17 mouse cellular contexts compared by ENCODE assay signal in genomic region chr1:74197726-74198470, GRCm38 (mm10). TPM values are rescaled to one million over a fixed set of nuclear protein-coding genes. Genes with fewer than 3 reads are reported as not detected.
DNase-seq lines count a peak whose midpoint lies in the region; ATAC-seq lines count a peak whose summit lies in the region.
"Had no signal": no experiment of that assay in that cellular context is flagged by ENCODE, and none has a peak within 500 bp of the region (broad histone marks: within the 10 kb centered on the region; RNA-seq: fewer than 3 reads in every experiment).

No protein-coding gene starts in this region.

- H3K27me3 ChIP-seq in liver, embryonic 15.5 days: no peaks in the 10 kb centered on the region
- H3K27me3 ChIP-seq in liver, embryonic 11.5 days (replicated peaks; ENCODE audit: control insufficient read depth, insufficient read depth, low read length): no peaks in the 10 kb centered on the region
- H3K27me3 ChIP-seq: embryonic facial prominence, embryonic 13.5 days; forebrain, embryonic 13.5 days; limb, embryonic 12.5 days; midbrain, embryonic 15.5 days had no signal

- ATAC-seq in liver, embryonic 15.5 days (ENCODE audit: insufficient read depth): no peak
- no peak for ATAC-seq in liver, embryonic 11.5 days (replicated peaks; ENCODE audit: low FRiP score)
- peak; percentile 40; the same call in 1 of the 2 replicates for ATAC-seq in granulocyte monocyte progenitor cell, adult 5-6 weeks (replicated peaks; ENCODE audit: poor library complexity, severe bottlenecking)
- no peak for ATAC-seq in erythroblast, adult 5-6 weeks (replicated peaks; ENCODE audit: low FRiP score, poor library complexity, severe bottlenecking)
- ATAC-seq: forebrain, embryonic 13.5 days; midbrain, embryonic 15.5 days had no signal

- H3K9ac ChIP-seq in liver, embryonic 15.5 days: no peak overlapping the region
- no peak overlapping the region for H3K9ac ChIP-seq in liver, embryonic 11.5 days (ENCODE audit: low read depth, low read length)
- H3K9ac ChIP-seq: embryonic facial prominence, embryonic 13.5 days; forebrain, embryonic 13.5 days; limb, embryonic 12.5 days; midbrain, embryonic 15.5 days had no signal

- no peaks in the 10 kb centered on the region for H3K9me3 ChIP-seq in liver, embryonic 15.5 days (replicated peaks)
- H3K9me3 ChIP-seq in liver, embryonic 11.5 days (ENCODE audit: control insufficient read depth, low read length): no peaks in the 10 kb centered on the region
- H3K9me3 ChIP-seq: embryonic facial prominence, embryonic 13.5 days; forebrain, embryonic 13.5 days; limb, embryonic 12.5 days; midbrain, embryonic 15.5 days had no signal

- 0 out of 2 replicates have a peak overlapping the region, but pooled peaks have one; percentile 6 for H3K27ac ChIP-seq in liver, embryonic 15.5 days (replicated peaks)
- no peak overlapping the region; the same call in 1 of the 2 replicates for H3K27ac ChIP-seq in liver, embryonic 11.5 days (ENCODE audit: low read depth, low read length)
- H3K27ac ChIP-seq: embryonic facial prominence, embryonic 13.5 days; forebrain, embryonic 13.5 days; limb, embryonic 12.5 days; midbrain, embryonic 15.5 days had no signal

- H3K4me2 ChIP-seq in liver, embryonic 15.5 days: no peak overlapping the region
- H3K4me2 ChIP-seq in liver, embryonic 11.5 days: no peak overlapping the region
- H3K4me2 ChIP-seq: embryonic facial prominence, embryonic 13.5 days; forebrain, embryonic 13.5 days; limb, embryonic 12.5 days; midbrain, embryonic 15.5 days had no signal

- H3K36me3 ChIP-seq in liver, embryonic 15.5 days (replicated peaks): no peaks in the 10 kb centered on the region
- no peaks in the 10 kb centered on the region for H3K36me3 ChIP-seq in liver, embryonic 11.5 days (ENCODE audit: control insufficient read depth, insufficient read depth, low read length)
- H3K36me3 ChIP-seq: embryonic facial prominence, embryonic 13.5 days; limb, embryonic 12.5 days; midbrain, embryonic 15.5 days had no signal

- DNase-seq in liver, embryonic 11.5 days (ENCODE audit: low spot score): no peak
- peak; percentile 46 to 72 for DNase-seq in left cerebral cortex, adult 18-20 months (ENCODE audit: low spot score in 2 of 2)
- peak; percentile 55 for DNase-seq in telencephalon, adult 2 months (ENCODE audit: low read depth, low spot score)
- no peak for DNase-seq in cerebellum, adult 11-12 months
- DNase-seq: cerebellum, postnatal 10 days; heart, postnatal 36 days had no signal

- 0 out of 2 replicates have a peak, but pooled peaks cover 5% of the 10 kb centered on the region for H3K4me1 ChIP-seq in liver, embryonic 15.5 days (replicated peaks)
- peaks cover 7% of the 10 kb centered on the region; the same call in 1 of the 2 replicates for H3K4me1 ChIP-seq in liver, embryonic 11.5 days (replicated peaks; ENCODE audit: control insufficient read depth, insufficient read depth, low read length)
- H3K4me1 ChIP-seq: forebrain, embryonic 13.5 days; limb, embryonic 12.5 days; midbrain, embryonic 15.5 days had no signal

- H3K4me3 ChIP-seq in liver, embryonic 15.5 days (replicated peaks): no peak overlapping the region
- no peak overlapping the region for H3K4me3 ChIP-seq in liver, embryonic 11.5 days (ENCODE audit: low read depth, low read length)
- H3K4me3 ChIP-seq: embryonic facial prominence, embryonic 13.5 days; forebrain, embryonic 13.5 days; limb, embryonic 12.5 days; midbrain, embryonic 15.5 days had no signal

- 60% methylated on average over 12 of the region's 12 CpGs for WGBS in liver, embryonic 15.5 days (ENCODE audit: insufficient replicate concordance)
- 76% methylated on average over 12 of the region's 12 CpGs for WGBS in liver, embryonic 11.5 days

RNA-seq across cellular contexts. Expression of gene Cxcr1, which starts 3.5 kb away (rescaled TPM):
- polyA plus RNA-seq in liver, embryonic 15.5 days (2015; fragmentation: Nextera tagmentation; extraction: Ambion mirVana): not detected in 2 replicates
- polyA plus RNA-seq in liver, embryonic 11.5 days (2014; fragmentation: Nextera tagmentation; extraction: Ambion mirVana): not detected in 2 replicates
- total RNA-seq in granulocyte monocyte progenitor cell, adult 5-6 weeks (2014; fragmentation: Nextera tagmentation): not detected in 2 replicates
- not detected in 2 replicates for total RNA-seq in granulocyte monocyte progenitor cell, adult 5-6 weeks (2017)
- not detected for total RNA-seq in left cerebral cortex, adult 18-20 months (2021)
- total RNA-seq in erythroblast, adult 5-6 weeks (2015; ENCODE audit: low replicate concordance): not detected in 2 replicates
- not detected in 2 replicates for total RNA-seq in erythroblast, adult 5-6 weeks (2017; ENCODE audit: low replicate concordance)
- total RNA-seq: heart, postnatal 36 days had no signal
- polyA plus RNA-seq: embryonic facial prominence, embryonic 13.5 days; forebrain, embryonic 13.5 days; gonadal fat pad, adult 2 months; intestine, postnatal 0 days; limb, embryonic 12.5 days; midbrain, embryonic 15.5 days; neural tube, embryonic 14.5 days; testis, adult 2 months had no signal

RNA-seq across cellular contexts. Expression of gene Arpc2, which starts 38.0 kb away (rescaled TPM):
- polyA plus RNA-seq in liver, embryonic 15.5 days (2015; fragmentation: Nextera tagmentation; extraction: Ambion mirVana): 176 and 191 TPM in 2 replicates
- 375 and 384 TPM in 2 replicates for polyA plus RNA-seq in liver, embryonic 11.5 days (2014; fragmentation: Nextera tagmentation; extraction: Ambion mirVana)
- total RNA-seq in granulocyte monocyte progenitor cell, adult 5-6 weeks (2014; fragmentation: Nextera tagmentation): 573 and 588 TPM in 2 replicates
- 434 and 584 TPM in 2 replicates for total RNA-seq in granulocyte monocyte progenitor cell, adult 5-6 weeks (2017)
- 100 to 1,000 TPM; 244 to 263 TPM for total RNA-seq in left cerebral cortex, adult 18-20 months (2021)
- total RNA-seq in erythroblast, adult 5-6 weeks (2015; ENCODE audit: low replicate concordance): 283 and 297 TPM in 2 replicates
- 147 and 152 TPM in 2 replicates for total RNA-seq in erythroblast, adult 5-6 weeks (2017; ENCODE audit: low replicate concordance)

RNA-seq across cellular contexts. Expression of gene Cxcr2, which starts 44.1 kb away (rescaled TPM):
- 1.6 and 2.2 TPM in 2 replicates for polyA plus RNA-seq in liver, embryonic 15.5 days (2015; fragmentation: Nextera tagmentation; extraction: Ambion mirVana)
- 0.47 and 0.70 TPM in 2 replicates for polyA plus RNA-seq in liver, embryonic 11.5 days (2014; fragmentation: Nextera tagmentation; extraction: Ambion mirVana)
- 7.9 and 8.7 TPM in 2 replicates for total RNA-seq in granulocyte monocyte progenitor cell, adult 5-6 weeks (2014; fragmentation: Nextera tagmentation)
- total RNA-seq in granulocyte monocyte progenitor cell, adult 5-6 weeks (2017): 9.4 and 10.3 TPM in 2 replicates
- not detected for total RNA-seq in left cerebral cortex, adult 18-20 months (2021)
- 19.2 and 25.7 TPM in 2 replicates for total RNA-seq in erythroblast, adult 5-6 weeks (2015; ENCODE audit: low replicate concordance)
- total RNA-seq in erythroblast, adult 5-6 weeks (2017; ENCODE audit: low replicate concordance): 23.0 and 24.7 TPM in 2 replicates
- polyA plus RNA-seq: testis, adult 2 months had no signal

Comparison
In these comparisons a context has a peak if more than half of its experiments do, and no peak if none do; other contexts are left out.
1. DNase-seq: peak in left cerebral cortex, adult 18-20 months (2 of 2) and telencephalon, adult 2 months (single experiment); none in liver, embryonic 11.5 days (single experiment) and cerebellum, adult 11-12 months (single experiment).
2. RNA of gene Cxcr2, which starts 44.1 kb away (total RNA-seq): 19.2 to 25.7 TPM in erythroblast, adult 5-6 weeks and 7.9 to 10.3 TPM in granulocyte monocyte progenitor cell, adult 5-6 weeks; not detected in left cerebral cortex, adult 18-20 months; every median in the first group is over 4 times any median in the second.